ENCODE assay signal across 16 mouse cellular contexts in genomic region chr6:31006111-31006600, GRCm38 (mm10). TPM values are rescaled to one million over a fixed set of nuclear protein-coding genes. Genes with fewer than 3 reads are reported as not detected.
"Had no signal": no experiment of that assay in that cellular context is flagged by ENCODE, and none has a peak within 500 bp of the region (broad histone marks: within the 10 kb centered on the region; RNA-seq: fewer than 3 reads in every experiment).

No protein-coding gene starts in this region.

- ATAC-seq: liver, embryonic 12.5 days; midbrain, embryonic 13.5 days had no signal

- H3K36me3 ChIP-seq: limb, embryonic 13.5 days; liver, embryonic 12.5 days; lung, embryonic 15.5 days; midbrain, embryonic 13.5 days; stomach, embryonic 15.5 days had no signal

- H3K9me3 ChIP-seq: lung, embryonic 15.5 days; midbrain, embryonic 13.5 days; stomach, embryonic 15.5 days had no signal

- H3K27me3 ChIP-seq: limb, embryonic 13.5 days; liver, embryonic 12.5 days; lung, embryonic 15.5 days; midbrain, embryonic 13.5 days; stomach, embryonic 15.5 days had no signal

- H3K4me3 ChIP-seq: layer of hippocampus, adult 2 months; limb, embryonic 13.5 days; liver, embryonic 12.5 days; lung, embryonic 15.5 days; midbrain, embryonic 13.5 days; stomach, embryonic 15.5 days had no signal

- DNase-seq: kidney, adult 9 months; kidney, postnatal 10 days; kidney, postnatal 4 days; lung, postnatal 4 days; right cerebral cortex, postnatal 14 days; thymus, adult 2 months; thymus, postnatal 25 days had no signal

- H3K4me2 ChIP-seq: limb, embryonic 13.5 days; liver, embryonic 12.5 days; lung, embryonic 15.5 days; midbrain, embryonic 13.5 days; stomach, embryonic 15.5 days had no signal

- H3K9ac ChIP-seq: limb, embryonic 13.5 days; liver, embryonic 12.5 days; lung, embryonic 15.5 days; midbrain, embryonic 13.5 days; stomach, embryonic 15.5 days had no signal

- H3K4me1 ChIP-seq: liver, embryonic 12.5 days; stomach, embryonic 15.5 days had no signal

- H3K27ac ChIP-seq: layer of hippocampus, adult 2 months; limb, embryonic 13.5 days; liver, embryonic 12.5 days; lung, embryonic 15.5 days; midbrain, embryonic 13.5 days; stomach, embryonic 15.5 days had no signal

RNA-seq across cellular contexts. Expression of gene Klf14, which starts 47.3 kb away (rescaled TPM):
- total RNA-seq: megakaryocyte, adult 5-6 weeks had no signal
- polyA plus RNA-seq: midbrain, embryonic 13.5 days; spleen, adult 2 months; urinary bladder, adult 2 months had no signal
